Mouse (Mus musculus) gastrocnemius, postnatal 36 days (tissue): Measurements from ENCODE around the gene Lhfpl3. TPM values are rescaled to one million over a fixed set of nuclear protein-coding genes. Genes with fewer than 3 reads are reported as not detected.
A peak's percentile ranks its signal among the peaks of the same experiment; 100 is the strongest.

ENCODE experiments used
- DNase-seq, 2 experiments: peaks; one replicate each; pipeline ENCODE4 v3.0.0; 2022
- intact Hi-C: fragments of 180-260 bp; cut with DNase I; formaldehyde crosslinking; loops from one replicate; pipeline ENCODE4 v1.15.1; 2025
- total RNA-seq, 2 experiments: library from RNA; stranded (reverse); gene quantifications; 2 replicates each; pipeline ENCODE4 v1.2.3; 2021

The Lhfpl3 gene
- total RNA-seq, 2 experiments from 2014 or later: not detected

- intact Hi-C loops: no loop called here
- DNase-seq: no peak
Measured at GRCm38 (mm10) chr5:22917197-22917596, 171.3 kb downstream of the Lhfpl3 start.

GRCm38 (mm10) chr5:22926171-22926570 is 180.3 kb downstream of the Lhfpl3 start:
- no peak for DNase-seq
- intact Hi-C loops: no loop called here

- DNase-seq: no peak
- intact Hi-C loops: no loop called here
Measured at GRCm38 (mm10) chr5:22928746-22929145, 182.9 kb downstream of the Lhfpl3 start.

GRCm38 (mm10) chr5:22943306-22943705 is 197.4 kb downstream of the Lhfpl3 start:
- no peak for DNase-seq
- intact Hi-C loops: no loop called here

GRCm38 (mm10) chr5:22963300-22963699 is 217.4 kb downstream of the Lhfpl3 start:
- DNase-seq: no peak
- intact Hi-C loops: no loop called here

GRCm38 (mm10) chr5:22986771-22987170 is 240.9 kb downstream of the Lhfpl3 start:
- intact Hi-C loops: no loop called here
- DNase-seq: no peak

- intact Hi-C loops: no loop called here
- DNase-seq: no peak
Measured at GRCm38 (mm10) chr5:22999811-23000210, 254.0 kb downstream of the Lhfpl3 start.

- intact Hi-C loops: no loop called here
- DNase-seq: no peak
Measured at GRCm38 (mm10) chr5:23003123-23003797, 257.4 kb downstream of the Lhfpl3 start.

GRCm38 (mm10) chr5:23006207-23006606 is 260.3 kb downstream of the Lhfpl3 start:
- intact Hi-C loops: no loop called here
- DNase-seq: no peak

GRCm38 (mm10) chr5:23010460-23010859 is 264.6 kb downstream of the Lhfpl3 start:
- DNase-seq: no peak
- intact Hi-C loops: no loop called here

- intact Hi-C loops: no loop called here
- no peak for DNase-seq
Measured at GRCm38 (mm10) chr5:23013997-23014396, 268.1 kb downstream of the Lhfpl3 start.

GRCm38 (mm10) chr5:23015587-23016335 is 269.9 kb downstream of the Lhfpl3 start:
- intact Hi-C loops: no loop called here

GRCm38 (mm10) chr5:23034944-23035726 is 289.3 kb downstream of the Lhfpl3 start:
- DNase-seq: no peak
- intact Hi-C loops: no loop called here

More at GRCm38 (mm10) chr5:23015587-23016335, 269.9 kb downstream of the Lhfpl3 start:
- peak in 1 of 2 experiments; percentile 12 for DNase-seq

GRCm38 (mm10) chr5:23035727-23036029 is 289.8 kb downstream of the Lhfpl3 start:
- DNase-seq: no peak
- intact Hi-C loops: no loop called here

GRCm38 (mm10) chr5:23040429-23040828 is 294.6 kb downstream of the Lhfpl3 start:
- no peak for DNase-seq
- intact Hi-C loops: no loop called here

- intact Hi-C loops: no loop called here
- DNase-seq: no peak
Measured at GRCm38 (mm10) chr5:23042862-23043261, 297.0 kb downstream of the Lhfpl3 start.

- intact Hi-C loops: no loop called here
- DNase-seq: no peak
Measured at GRCm38 (mm10) chr5:23049083-23049663, 303.3 kb downstream of the Lhfpl3 start.

GRCm38 (mm10) chr5:23051458-23051857 is 305.6 kb downstream of the Lhfpl3 start:
- no peak for DNase-seq
- intact Hi-C loops: no loop called here

GRCm38 (mm10) chr5:23094894-23095293 is 349.0 kb downstream of the Lhfpl3 start:
- no peak for DNase-seq
- intact Hi-C loops: no loop called here

GRCm38 (mm10) chr5:23106536-23106935 is 360.7 kb downstream of the Lhfpl3 start:
- no peak for DNase-seq
- intact Hi-C loops: no loop called here

- intact Hi-C loops: no loop called here
Measured at GRCm38 (mm10) chr5:23111307-23111706, 365.4 kb downstream of the Lhfpl3 start.

More at GRCm38 (mm10) chr5:23111307-23111706, 365.4 kb downstream of the Lhfpl3 start:
- DNase-seq: no peak
